Mouse (Mus musculus) forebrain, embryonic 13.5 days (tissue): ENCODE measurements around the gene Klhl29. TPM values are rescaled to one million over a fixed set of nuclear protein-coding genes. Genes with fewer than 3 reads are reported as not detected.
"Not testable (repeated sequence)": the region's sequence is repeated elsewhere in the genome, so short reads cannot be mapped to it uniquely, and the experiment has no call there.

Source experiments
- ATAC-seq: fragments of 200-750 bp; cut with Nextera tagmentation; 2 replicates; pipeline ENCODE4 v1.8.0; 2017
- H3K27ac ChIP-seq: fragments of 300-500 bp; sonication (generic); 2 replicates; pipeline ENCODE4 v1.5.1; 2015; ENCODE audit warnings: inconsistent platforms, mild to moderate bottlenecking, moderate library complexity
- H3K27me3 ChIP-seq: fragments of 300-500 bp; sonication (generic); 2 replicates; pipeline ENCODE4 v1.6.1; 2015; ENCODE audit warnings: mild to moderate bottlenecking, inconsistent platforms
- H3K36me3 ChIP-seq: fragments of 300-500 bp; sonication (generic); 2 replicates; pipeline ENCODE4 v1.6.1; 2015; ENCODE audit warnings: mild to moderate bottlenecking, inconsistent platforms; ENCODE audit not compliant: poor library complexity, severe bottlenecking
- H3K4me1 ChIP-seq: fragments of 300-500 bp; sonication (generic); 2 replicates; pipeline ENCODE4 v1.6.1; 2015; ENCODE audit warnings: inconsistent platforms
- H3K4me2 ChIP-seq: fragments of 300-500 bp; sonication (generic); 2 replicates; pipeline ENCODE4 v1.6.1; 2015; ENCODE audit warnings: inconsistent platforms, mild to moderate bottlenecking, moderate library complexity
- H3K4me3 ChIP-seq: fragments of 300-500 bp; sonication (generic); 2 replicates; pipeline ENCODE4 v1.5.1; 2015; ENCODE audit warnings: mild to moderate bottlenecking, inconsistent platforms
- H3K9ac ChIP-seq: fragments of 300-500 bp; sonication (generic); 2 replicates; pipeline ENCODE4 v1.6.1; 2015; ENCODE audit warnings: mild to moderate bottlenecking, inconsistent platforms
- H3K9me3 ChIP-seq: fragments of 300-500 bp; sonication (generic); replicated peaks from 2 replicates; pipeline ENCODE4 v1.6.1; 2016; ENCODE audit warnings: inconsistent platforms
- WGBS: fragments of 180-500 bp; shearing (Covaris S2); methylation state at CpG from one replicate; pipeline ENCODE4 v1.1.7; 2015; 5-methylcytosine and 5-hydroxymethylcytosine counted together
- polyA plus RNA-seq: library from polyadenylated mRNA; unstranded; fragments of >200 nt; fragmentation: Nextera tagmentation; extraction: Ambion mirVana; gene quantifications from 2 replicates; pipeline ENCODE4 v1.2.1, GENCODE M21; 2015

Gene Klhl29
- polyA plus RNA-seq, 1 experiment from 2014 or later = 3.5 TPM

DNA sequence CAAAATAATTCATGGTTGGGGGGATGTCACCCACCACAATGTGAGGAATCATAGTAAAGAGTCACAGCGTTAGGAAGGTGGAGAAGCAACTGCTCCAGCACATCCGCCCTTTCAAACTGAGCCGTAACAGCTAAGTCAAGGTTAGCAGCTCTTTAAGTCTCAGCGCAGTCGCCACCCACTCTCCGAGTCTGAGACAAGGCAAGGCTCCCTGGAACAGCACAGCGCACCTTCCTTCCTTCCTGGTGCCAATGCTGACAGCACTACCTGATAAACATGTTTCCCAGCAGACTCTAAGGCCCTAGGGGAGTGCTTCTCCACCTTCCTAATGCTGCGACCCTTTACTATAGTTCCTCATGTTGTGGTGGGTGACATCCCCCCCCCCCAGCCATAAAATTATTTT is 22.7 kb downstream of the Klhl29 start:
- ATAC-seq = no peak
- no peak overlapping the region for H3K4me3 ChIP-seq
- no peaks in the 10 kb centered on the region for H3K36me3 ChIP-seq
- H3K9ac ChIP-seq = no peak overlapping the region
- H3K9me3 ChIP-seq = no peaks in the 10 kb centered on the region
- H3K27ac ChIP-seq = no peak overlapping the region
- no peaks in the 10 kb centered on the region for H3K27me3 ChIP-seq
- no peak overlapping the region for H3K4me2 ChIP-seq
- peaks cover 20% of the 10 kb centered on the region for H3K4me1 ChIP-seq
- WGBS = 93% methylated on average over 8 of the region's 8 CpGs

DNA sequence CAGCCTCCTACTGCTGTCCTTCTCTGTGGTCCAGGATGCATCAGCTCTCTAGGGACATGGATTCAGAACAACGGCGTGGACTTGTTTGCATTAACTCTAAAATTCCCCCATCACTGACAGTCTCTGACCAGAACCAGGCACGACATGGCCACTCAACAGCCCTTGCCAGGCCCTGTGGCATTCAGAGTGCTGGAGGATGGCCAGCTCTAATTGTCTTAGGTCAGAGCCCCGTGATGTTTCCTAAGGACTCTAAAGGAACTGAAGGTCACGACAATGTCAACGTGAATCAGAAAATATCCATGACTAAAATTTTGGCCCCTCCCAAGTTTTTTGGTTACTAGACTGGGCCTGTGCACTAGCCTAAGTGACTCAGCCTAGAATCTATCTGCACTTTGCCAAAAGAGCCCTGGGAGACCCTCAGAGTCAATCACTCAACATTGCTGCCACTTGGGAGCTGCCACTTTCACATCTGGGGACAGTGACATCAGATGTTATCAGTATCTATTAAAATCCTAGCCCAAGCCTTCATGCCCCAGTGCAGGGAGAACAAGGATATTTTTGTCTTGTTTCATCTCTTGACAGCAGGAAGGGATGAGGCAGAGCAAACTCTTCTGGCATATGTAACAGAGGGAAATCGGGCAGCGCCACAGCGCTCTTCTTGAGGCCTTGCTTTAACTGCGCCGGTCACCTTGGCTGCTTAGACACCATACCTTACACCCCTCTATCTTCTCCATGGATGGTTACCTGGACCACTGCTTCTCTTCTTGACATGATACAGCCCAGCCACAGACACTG is 24.8 kb downstream of the Klhl29 start:
- Histone ChIP-seq H3K27me3 (no peaks in the 10 kb centered on the region), H3K4me3 (no peak overlapping the region), H3K4me1 (peaks cover 27% of the 10 kb centered on the region), H3K27ac (no peak overlapping the region), H3K9me3 (no peaks in the 10 kb centered on the region), H3K4me2 (no peak overlapping the region), H3K36me3 (no peaks in the 10 kb centered on the region), H3K9ac (no peak overlapping the region)
- no peak for ATAC-seq
- WGBS = 89% methylated on average over 11 of the region's 11 CpGs

DNA sequence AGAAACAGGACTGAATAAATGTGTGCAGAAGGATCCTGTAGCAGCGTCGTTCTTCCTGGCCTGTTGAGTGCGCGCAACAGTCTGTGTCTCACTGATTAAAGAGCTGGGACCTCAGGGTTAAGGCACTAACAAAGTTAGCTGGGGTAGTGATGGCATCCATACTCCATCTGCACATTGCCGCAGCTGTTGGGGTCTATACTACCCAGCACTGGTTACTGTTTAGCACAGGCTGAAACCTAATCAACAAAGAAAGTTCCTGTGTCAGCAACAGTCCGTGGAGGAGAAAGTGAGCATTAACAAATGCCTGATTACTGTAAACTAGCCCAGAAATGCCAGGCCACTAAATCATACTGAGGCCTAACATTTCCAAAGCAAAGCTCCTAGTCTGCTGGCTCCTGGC is 30.4 kb downstream of the Klhl29 start:
- H3K9ac ChIP-seq = no peak overlapping the region
- peaks cover 12% of the 10 kb centered on the region for H3K4me1 ChIP-seq
- no peak overlapping the region for H3K27ac ChIP-seq
- H3K36me3 ChIP-seq = peaks cover 4% of the 10 kb centered on the region; the same call in 1 of the 2 replicates
- no peak overlapping the region for H3K4me3 ChIP-seq
- no peaks in the 10 kb centered on the region for H3K27me3 ChIP-seq
- ATAC-seq = no peak
- 91% methylated on average over 6 of the region's 6 CpGs for WGBS
- H3K9me3 ChIP-seq = no peaks in the 10 kb centered on the region
- no peak overlapping the region for H3K4me2 ChIP-seq

DNA sequence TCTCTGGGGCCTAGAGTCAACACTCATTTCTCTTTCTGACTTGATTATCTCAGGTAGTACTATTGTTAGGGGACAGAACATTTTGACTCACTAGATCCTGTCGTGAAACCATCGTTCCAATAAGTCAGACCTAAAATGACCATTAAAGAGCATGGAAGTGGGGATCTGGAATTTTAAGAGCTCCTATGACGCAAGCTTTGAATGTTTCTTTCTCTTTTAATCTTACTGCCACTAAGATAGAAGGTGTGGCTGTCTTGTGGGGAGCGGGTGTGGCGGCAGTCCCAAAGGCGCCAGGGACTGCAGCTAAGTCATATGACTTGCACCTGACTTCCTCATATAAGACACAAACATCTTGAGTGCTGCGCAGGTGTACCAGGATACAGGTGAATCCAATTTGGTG is 31.0 kb downstream of the Klhl29 start:
- 97% methylated on average over 6 of the region's 7 CpGs for WGBS
- not testable (repeated sequence) for H3K27ac ChIP-seq, ATAC-seq, H3K4me2 ChIP-seq, H3K27me3 ChIP-seq, H3K9ac ChIP-seq, H3K4me1 ChIP-seq, H3K36me3 ChIP-seq, H3K4me3 ChIP-seq, H3K9me3 ChIP-seq

DNA sequence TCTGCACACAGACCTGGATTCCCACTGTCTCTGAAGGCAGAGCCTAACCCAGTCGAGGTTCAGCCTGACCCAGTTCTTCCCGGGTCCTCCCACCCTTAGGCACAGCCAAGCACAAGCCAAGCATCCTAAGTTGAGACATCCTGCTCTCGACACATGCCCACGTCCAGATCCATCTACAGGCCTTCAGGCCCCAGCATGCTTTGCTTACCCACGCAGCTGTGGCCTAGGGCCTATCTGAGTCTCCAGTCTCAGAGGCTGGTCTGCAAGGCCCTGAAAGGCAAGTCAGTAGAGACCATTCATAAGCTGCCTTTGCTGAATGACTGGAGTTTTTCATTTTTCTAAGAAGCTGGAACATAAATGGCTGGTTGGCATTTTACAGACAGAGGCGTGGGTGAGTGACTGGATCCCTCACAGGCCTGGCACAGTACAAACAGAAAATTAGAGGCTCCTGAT is 35.3 kb downstream of the Klhl29 start:
- no peak for ATAC-seq
- no peak overlapping the region for H3K4me3 ChIP-seq
- peaks cover 17% of the 10 kb centered on the region for H3K4me1 ChIP-seq
- H3K27ac ChIP-seq = no peak overlapping the region
- H3K4me2 ChIP-seq = no peak overlapping the region
- H3K27me3 ChIP-seq = no peaks in the 10 kb centered on the region
- H3K9ac ChIP-seq = no peak overlapping the region
- WGBS = 92% methylated on average over 6 of the region's 6 CpGs
- H3K9me3 ChIP-seq = no peaks in the 10 kb centered on the region
- peaks cover 4% of the 10 kb centered on the region; the same call in 1 of the 2 replicates for H3K36me3 ChIP-seq

DNA sequence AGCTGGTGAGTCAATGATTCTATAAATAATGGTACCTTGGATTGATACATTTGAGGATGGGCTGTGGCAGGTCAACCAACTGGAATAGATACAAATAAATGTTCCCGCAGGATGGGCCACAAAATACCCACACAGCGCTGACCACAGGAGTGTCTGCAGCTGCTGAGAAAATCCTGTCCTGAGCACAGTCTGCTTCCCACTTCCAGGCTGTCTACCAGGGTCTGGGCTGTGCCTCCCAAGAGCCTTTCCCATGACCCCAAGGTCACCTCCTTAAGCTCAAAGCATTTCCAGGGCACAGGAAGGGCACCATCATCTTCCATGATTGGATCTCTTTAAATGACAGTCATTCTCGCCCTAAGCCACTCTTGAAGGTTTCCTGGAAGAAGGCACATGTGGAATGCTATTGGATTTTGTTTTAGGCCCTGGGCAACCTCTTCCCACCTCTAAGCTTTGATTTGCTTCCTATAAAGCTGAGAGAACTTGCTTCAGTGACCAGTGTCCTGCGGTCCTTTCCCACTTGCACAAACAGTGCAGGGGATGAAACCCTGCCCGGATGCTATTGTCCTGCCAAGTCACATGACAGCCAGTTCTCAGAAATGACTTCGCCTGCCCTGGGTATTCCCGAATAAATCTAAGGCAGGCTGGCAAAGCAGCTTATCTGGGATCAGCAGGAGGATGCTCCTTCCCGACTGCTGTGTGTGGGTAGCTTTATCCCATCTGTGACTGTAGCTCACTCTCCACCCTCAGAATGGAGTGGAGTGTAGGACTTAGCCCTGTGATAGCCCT is 38.4 kb downstream of the Klhl29 start:
- Histone ChIP-seq H3K4me3 (no peak overlapping the region), H3K9me3 (no peaks in the 10 kb centered on the region), H3K27me3 (no peaks in the 10 kb centered on the region), H3K36me3 (peaks cover 1% of the 10 kb centered on the region; the same call in 1 of the 2 replicates), H3K9ac (no peak overlapping the region), H3K4me1 (peaks cover 32% of the 10 kb centered on the region), H3K27ac (no peak overlapping the region), H3K4me2 (no peak overlapping the region)
- 42% methylated on average over 8 of the region's 8 CpGs for WGBS
- ATAC-seq = no peak

DNA sequence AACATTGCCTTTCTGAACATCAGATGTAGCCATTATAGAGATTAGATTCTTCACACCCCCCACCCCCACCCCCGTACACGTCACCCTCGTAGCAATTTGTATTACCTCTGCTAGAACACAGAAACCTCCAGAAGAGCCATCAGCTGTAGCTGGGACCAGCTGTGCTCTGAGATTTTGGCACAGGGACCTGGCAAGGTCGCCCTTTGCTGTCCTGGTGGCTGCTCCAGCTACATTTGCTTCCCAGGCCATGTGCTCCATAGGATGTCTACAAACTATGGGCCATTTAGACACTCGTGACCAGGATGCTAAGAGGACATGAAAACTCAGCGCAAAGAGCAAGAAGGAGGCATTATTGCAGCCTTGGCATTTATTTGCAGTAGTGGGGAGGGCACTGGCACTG is 39.2 kb downstream of the Klhl29 start:
- peaks cover 37% of the 10 kb centered on the region for H3K4me1 ChIP-seq
- 87% methylated on average over 6 of the region's 6 CpGs for WGBS
- H3K4me2 ChIP-seq = no peak overlapping the region

DNA sequence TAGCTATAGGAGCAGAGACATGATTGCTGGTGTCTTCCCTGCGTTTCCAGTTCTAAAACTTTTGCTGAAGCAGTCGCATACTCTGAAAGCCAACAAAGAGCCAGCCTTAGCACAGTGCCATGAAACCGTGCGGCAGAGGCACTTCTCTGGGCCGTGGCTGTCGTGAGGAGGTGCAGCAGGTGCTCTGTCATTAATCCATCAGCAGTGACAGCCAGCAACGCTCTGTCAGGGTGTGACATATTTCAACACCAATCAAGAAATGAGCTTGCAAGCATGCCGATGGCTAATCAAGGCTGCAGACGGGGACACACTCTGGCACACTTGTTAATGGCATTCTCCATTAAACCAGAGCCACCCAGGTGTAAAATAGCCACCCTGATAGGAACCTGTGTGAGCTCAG is 40.5 kb downstream of the Klhl29 start:
- no peak for ATAC-seq
- 63% methylated on average over 9 of the region's 9 CpGs for WGBS
- Histone ChIP-seq H3K4me3 (no peak overlapping the region), H3K36me3 (no peaks in the 10 kb centered on the region), H3K27ac (no peak overlapping the region), H3K9me3 (no peaks in the 10 kb centered on the region), H3K9ac (no peak overlapping the region), H3K4me1 (peaks cover 37% of the 10 kb centered on the region), H3K27me3 (no peaks in the 10 kb centered on the region), H3K4me2 (no peak overlapping the region)

More for the DNA sequence above, 39.2 kb downstream of the Klhl29 start:
- Histone ChIP-seq H3K9ac (no peak overlapping the region), H3K36me3 (no peaks in the 10 kb centered on the region), H3K9me3 (no peaks in the 10 kb centered on the region), H3K27ac (no peak overlapping the region), H3K27me3 (no peaks in the 10 kb centered on the region), H3K4me3 (no peak overlapping the region)
- no peak for ATAC-seq

DNA sequence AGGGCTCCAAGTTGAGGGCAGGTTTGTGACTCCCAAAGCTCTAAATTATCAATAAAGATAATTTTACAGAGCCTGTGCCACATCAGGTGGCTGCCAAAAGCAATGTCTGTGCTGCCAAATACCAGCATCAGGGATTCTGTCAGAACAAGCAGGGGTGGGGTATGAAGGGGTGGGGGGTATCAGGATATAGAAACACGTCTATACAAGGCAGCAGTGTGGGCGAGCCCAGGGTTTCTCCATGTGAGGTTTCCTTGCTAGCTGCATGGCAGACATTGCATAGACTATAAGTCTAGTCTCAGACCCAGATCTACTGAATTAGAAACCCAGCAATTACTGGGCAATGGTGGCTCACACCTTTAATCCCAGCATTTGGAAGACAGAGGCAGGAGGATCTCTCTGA is 41.3 kb downstream of the Klhl29 start:
- H3K27ac ChIP-seq = no peak overlapping the region
- H3K36me3 ChIP-seq = no peaks in the 10 kb centered on the region
- no peaks in the 10 kb centered on the region for H3K9me3 ChIP-seq
- peaks cover 37% of the 10 kb centered on the region for H3K4me1 ChIP-seq
- no peak overlapping the region for H3K4me3 ChIP-seq
- H3K4me2 ChIP-seq = no peak overlapping the region
- ATAC-seq = no peak
- no peak overlapping the region for H3K9ac ChIP-seq
- H3K27me3 ChIP-seq = no peaks in the 10 kb centered on the region
- 68% methylated on average over 2 of the region's 2 CpGs for WGBS

DNA sequence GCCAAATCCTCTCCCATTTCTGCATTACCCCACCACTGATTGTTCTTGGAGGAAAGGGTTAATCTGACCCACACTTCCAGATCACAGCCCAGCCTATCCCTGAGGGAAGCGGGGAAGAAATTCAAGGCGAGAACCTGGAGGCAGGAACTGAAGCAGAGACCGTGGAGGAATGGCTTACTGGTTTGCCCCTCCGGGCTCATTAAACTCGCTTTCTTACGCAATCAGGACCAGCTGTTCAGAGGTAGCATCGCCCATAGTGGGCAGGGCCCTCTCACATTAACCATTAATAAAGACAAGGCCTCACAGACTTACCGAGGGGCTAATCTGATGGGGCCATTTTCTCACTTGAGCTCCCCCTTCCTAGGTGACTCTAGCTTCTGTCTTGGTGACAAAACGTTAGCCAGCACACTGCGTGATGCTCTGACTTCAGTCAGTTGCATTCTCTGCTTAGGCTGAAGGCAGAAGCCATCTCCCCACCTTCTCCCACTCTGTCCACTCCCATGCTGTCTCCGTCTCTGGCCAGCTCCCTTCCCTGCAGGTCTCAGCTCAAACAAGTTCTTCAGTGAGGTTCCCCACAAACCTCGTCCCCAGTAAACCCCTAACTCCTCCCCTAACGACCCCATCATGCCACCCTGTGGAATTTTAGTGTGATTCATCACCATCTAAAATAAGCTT is 43.5 kb downstream of the Klhl29 start:
- Histone ChIP-seq H3K4me3 (no peak overlapping the region), H3K4me1 (peaks cover 30% of the 10 kb centered on the region), H3K27me3 (no peaks in the 10 kb centered on the region), H3K9me3 (no peaks in the 10 kb centered on the region), H3K36me3 (no peaks in the 10 kb centered on the region), H3K27ac (0 out of 2 replicates have a peak overlapping the region, but pooled peaks have one; percentile 21), H3K9ac (no peak overlapping the region), H3K4me2 (no peak overlapping the region)
- peak; percentile 33; the same call in 1 of the 2 replicates for ATAC-seq
- WGBS = 57% methylated on average over 13 of the region's 13 CpGs

DNA sequence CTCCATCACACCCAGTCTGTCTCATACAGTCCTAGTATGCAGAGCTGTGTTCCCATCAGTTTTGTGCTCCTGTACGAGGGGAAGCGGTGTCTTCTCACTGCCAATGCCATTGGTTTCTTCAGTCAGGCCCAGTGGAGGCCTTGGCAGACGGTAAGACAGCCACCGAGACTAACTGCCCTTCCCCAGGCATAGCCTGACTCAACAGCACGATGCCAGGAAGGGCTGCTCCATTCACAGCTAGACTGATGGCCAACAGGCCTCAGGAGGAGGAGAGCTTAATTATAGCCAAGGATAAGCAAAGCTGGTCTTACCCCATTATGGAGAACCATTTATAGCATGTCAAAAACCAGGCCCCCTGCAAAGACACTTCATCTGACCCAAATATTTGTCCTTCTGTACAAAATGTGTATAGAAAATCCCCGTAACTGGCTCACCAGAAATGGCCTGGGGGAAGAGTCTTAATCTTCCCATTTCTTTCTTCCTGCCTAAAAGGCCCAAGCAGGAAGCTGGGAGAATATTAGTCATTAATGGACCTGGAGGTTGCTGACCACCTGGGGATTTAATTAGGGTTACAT is 44.9 kb downstream of the Klhl29 start:
- Histone ChIP-seq H3K36me3 (no peaks in the 10 kb centered on the region), H3K4me3 (no peak overlapping the region), H3K4me2 (no peak overlapping the region), H3K9ac (no peak overlapping the region), H3K4me1 (peaks cover 22% of the 10 kb centered on the region), H3K27me3 (no peaks in the 10 kb centered on the region), H3K27ac (no peak overlapping the region), H3K9me3 (no peaks in the 10 kb centered on the region)
- no peak for ATAC-seq
- WGBS = 74% methylated on average over 6 of the region's 6 CpGs
